Mouse (Mus musculus) MEL (cell line): ENCODE results near the gene Tbxa2r.

Source experiments
- CHD1 ChIP-seq: IDR thresholded peaks from 2 replicates; pipeline ENCODE4 v1.6.1; 2012; ENCODE audit warnings: low read depth, mild to moderate bottlenecking, inconsistent platforms, low read length, improper control_type of control experiment
- CTCF ChIP-seq, 3 experiments: IDR thresholded peaks in 2 of 3; conservative IDR thresholded peaks in 1 of 3; 2 replicates each; pipeline ENCODE4 v1.5.1; 2011 to 2012; ENCODE audit warnings: low read length in 3 of 3, low read depth in 2 of 3, mild to moderate bottlenecking in 2 of 3, improper control_type of control experiment in 1 of 3, inconsistent platforms in 1 of 3, mixed read lengths in 1 of 3, moderate library complexity in 1 of 3; ENCODE audit not compliant: control insufficient read depth in 1 of 3, insufficient read depth in 1 of 3, poor library complexity in 1 of 3, severe bottlenecking in 1 of 3
- EP300 ChIP-seq, 2 experiments: IDR thresholded peaks; 2 replicates each; pipeline ENCODE4 v1.6.1; 2011; ENCODE audit warnings: improper control_type of control experiment in 2 of 2, low read length in 2 of 2, low read depth in 1 of 2, mild to moderate bottlenecking in 1 of 2
- JUND ChIP-seq: IDR thresholded peaks from 2 replicates; pipeline ENCODE4 v1.6.1; 2011; ENCODE audit warnings: low read depth, mild to moderate bottlenecking, improper control_type of control experiment, low read length
- MAZ ChIP-seq: IDR thresholded peaks from 2 replicates; pipeline ENCODE4 v1.6.1; 2012; ENCODE audit warnings: low read depth, mild to moderate bottlenecking, inconsistent platforms, low read length, improper control_type of control experiment
- MEF2A ChIP-seq: IDR thresholded peaks from 2 replicates; pipeline ENCODE4 v1.6.1; 2014; ENCODE audit warnings: low read depth, mild to moderate bottlenecking, inconsistent platforms, low read length, improper control_type of control experiment; ENCODE audit not compliant: poor library complexity, insufficient replicate concordance, severe bottlenecking; ENCODE audit errors: extremely low read depth
- MYC ChIP-seq: IDR thresholded peaks from 2 replicates; pipeline ENCODE4 v1.6.1; 2011; ENCODE audit warnings: low read depth, mild to moderate bottlenecking, low read length, improper control_type of control experiment, moderate library complexity
- NELFE ChIP-seq: IDR thresholded peaks from 2 replicates; pipeline ENCODE4 v1.6.1; 2011; ENCODE audit warnings: low read depth, low read length, improper control_type of control experiment
- SMC3 ChIP-seq: IDR thresholded peaks from 2 replicates; pipeline ENCODE4 v1.6.1; 2011; ENCODE audit warnings: low read depth, low read length, improper control_type of control experiment
- USF1 ChIP-seq: IDR thresholded peaks from 2 replicates; pipeline ENCODE4 v1.6.1; 2014; ENCODE audit warnings: low read depth, mild to moderate bottlenecking, inconsistent platforms, low read length, improper control_type of control experiment, moderate library complexity

GRCm38 (mm10) chr10:81350351-81351063 lies 22.0 kb downstream of the Tbxa2r start, which contains the start of gene Hmg20b:
- peak; percentile 86 for TF ChIP-seq MYC
- no peak for TF ChIP-seq JUND
- TF ChIP-seq CTCF (IDR thresholded peaks at IDR 0.05 in 2 of 3, conservative IDR thresholded peaks at IDR 0.05 in 1 of 3; ENCODE audit: control insufficient read depth in 1 of 3, insufficient read depth in 1 of 3, low read depth in 2 of 3, low read length in 3 of 3, poor library complexity in 1 of 3, severe bottlenecking in 1 of 3), result peak; percentile 71 to 81 (median 79)
- TF ChIP-seq SMC3, result peak; percentile 55
- TF ChIP-seq EP300 (IDR thresholded peaks at IDR 0.05; ENCODE audit: low read depth in 1 of 2, low read length in 2 of 2), result 0 out of 4 replicates have a peak, but pooled peaks of 1 of the 2 experiments have one; percentile 3
- TF ChIP-seq MAZ, result peak; percentile 63
- TF ChIP-seq USF1, result peak; percentile 47
- peak; percentile 60 for TF ChIP-seq NELFE
- TF ChIP-seq CHD1, result no peak
- TF ChIP-seq MEF2A, result no peak
